Mouse (Mus musculus) embryo, embryonic 9.5 days (tissue): Measurements from ENCODE around the gene Dync2li1.

ENCODE experiments used
- DNase-seq: peaks from one replicate; pipeline ENCODE4 v3.0.0-alpha.2; 2017; ENCODE audit errors: extremely low spot score

The Dync2li1 gene

DNA sequence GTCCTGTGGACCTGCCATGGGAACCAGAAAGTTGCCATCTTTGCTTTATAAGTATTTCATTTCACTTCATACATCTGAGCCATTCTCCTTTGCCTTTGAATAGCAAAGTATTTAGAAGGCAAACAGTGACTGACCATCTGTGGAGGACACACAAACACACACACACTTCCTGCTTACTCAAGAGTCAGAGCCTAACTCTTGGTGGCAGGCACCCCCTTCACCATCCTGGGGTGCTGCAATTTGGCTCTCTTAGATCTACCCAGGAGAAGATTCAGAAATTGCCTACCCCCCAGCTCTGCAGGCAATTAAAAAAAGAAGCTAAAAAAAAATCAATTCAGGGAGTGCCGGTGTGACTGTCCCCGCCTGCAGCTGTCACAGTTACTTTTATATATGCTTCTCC lies 20.2 kb downstream of the Dync2li1 start:
- no peak for DNase-seq

DNA sequence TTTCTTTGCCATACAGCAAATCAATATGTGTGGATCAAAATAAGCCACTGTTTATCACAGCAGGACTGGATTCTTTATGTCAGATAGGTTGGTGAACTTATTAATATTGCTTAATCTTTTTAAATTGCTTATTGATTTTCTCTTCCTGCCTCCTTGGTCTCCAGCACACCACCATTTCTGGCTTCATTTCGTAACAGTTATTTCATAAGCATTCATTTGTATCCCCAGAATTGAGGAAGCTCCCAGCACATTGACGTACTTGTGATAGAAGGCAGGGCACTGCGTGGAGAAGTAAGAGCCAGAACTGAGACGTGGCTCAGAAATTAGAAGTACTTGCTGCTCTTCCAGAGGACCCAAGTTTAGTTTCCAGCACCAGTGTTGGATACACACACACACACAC lies 21.3 kb downstream of the Dync2li1 start:
- no peak for DNase-seq

DNA sequence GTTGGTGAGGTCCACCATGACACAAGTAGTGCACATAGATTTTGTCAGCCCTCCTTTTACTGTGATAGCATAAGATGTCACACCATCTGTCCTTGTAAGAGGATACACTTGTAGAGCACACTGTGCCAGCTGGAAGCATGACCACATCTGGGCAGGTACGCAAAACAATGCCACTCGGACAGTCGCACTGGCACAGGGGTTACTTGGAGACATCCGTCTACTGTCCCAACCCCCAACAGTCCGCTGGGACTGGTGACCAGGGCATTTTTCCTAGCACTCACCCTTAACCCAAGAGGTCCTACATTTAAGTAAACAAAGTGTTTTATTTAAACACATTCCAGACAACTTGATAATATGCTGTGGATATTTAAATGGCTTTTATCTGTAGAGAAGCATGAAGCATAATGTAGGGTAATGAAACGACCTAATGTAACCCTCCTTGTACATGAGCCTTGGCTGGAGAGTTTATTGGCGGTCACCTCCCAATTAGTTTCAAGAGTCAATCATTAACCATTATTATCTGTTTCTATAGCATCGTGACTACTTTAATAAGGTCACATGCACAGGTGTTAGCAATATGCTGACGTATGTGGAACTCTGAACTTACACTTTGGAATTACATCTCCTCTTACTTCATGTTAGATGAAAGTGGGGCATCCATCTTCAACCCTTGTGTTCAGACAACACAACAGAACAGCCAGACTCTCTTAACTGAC lies 24.2 kb downstream of the Dync2li1 start:
- DNase-seq = no peak

DNA sequence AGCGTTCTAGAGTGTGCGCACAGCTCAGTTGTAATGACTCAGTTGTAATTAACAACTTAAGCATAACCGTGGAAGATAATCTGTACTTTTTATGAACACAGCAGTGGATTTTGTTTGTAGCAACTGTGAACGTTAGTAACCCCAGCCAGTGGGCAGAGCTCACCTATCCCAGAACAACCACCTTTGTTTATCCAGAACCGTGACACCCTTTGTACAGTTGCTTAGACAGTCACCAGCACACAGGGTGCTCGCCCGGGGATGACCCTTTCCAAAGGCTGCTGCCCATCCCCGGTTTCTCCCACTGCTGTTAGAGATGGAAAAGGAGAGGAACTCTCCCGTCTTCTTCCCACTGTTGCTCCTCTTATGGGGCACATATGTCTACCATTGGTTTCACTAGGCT lies 27.2 kb downstream of the Dync2li1 start:
- no peak for DNase-seq

DNA sequence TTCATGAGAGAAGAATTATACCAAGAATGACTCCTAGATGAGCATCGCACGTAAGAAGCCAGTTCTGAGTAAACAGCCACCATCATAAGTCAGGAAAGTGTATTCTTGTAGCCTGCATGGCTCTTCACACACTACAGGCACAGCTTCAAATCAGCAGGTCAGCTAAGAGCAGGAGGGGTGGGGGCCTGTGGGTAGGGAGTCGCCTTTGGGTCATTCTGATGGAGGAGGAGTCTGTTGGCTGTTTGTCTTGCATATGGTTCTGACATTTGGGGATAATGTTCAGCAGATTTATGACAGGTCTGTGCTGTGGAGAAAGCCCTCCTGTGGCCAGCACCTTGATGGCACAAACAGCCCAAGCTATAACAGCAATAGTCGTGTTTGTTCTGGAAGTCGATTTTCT lies 29.9 kb downstream of the Dync2li1 start:
- DNase-seq = no peak

DNA sequence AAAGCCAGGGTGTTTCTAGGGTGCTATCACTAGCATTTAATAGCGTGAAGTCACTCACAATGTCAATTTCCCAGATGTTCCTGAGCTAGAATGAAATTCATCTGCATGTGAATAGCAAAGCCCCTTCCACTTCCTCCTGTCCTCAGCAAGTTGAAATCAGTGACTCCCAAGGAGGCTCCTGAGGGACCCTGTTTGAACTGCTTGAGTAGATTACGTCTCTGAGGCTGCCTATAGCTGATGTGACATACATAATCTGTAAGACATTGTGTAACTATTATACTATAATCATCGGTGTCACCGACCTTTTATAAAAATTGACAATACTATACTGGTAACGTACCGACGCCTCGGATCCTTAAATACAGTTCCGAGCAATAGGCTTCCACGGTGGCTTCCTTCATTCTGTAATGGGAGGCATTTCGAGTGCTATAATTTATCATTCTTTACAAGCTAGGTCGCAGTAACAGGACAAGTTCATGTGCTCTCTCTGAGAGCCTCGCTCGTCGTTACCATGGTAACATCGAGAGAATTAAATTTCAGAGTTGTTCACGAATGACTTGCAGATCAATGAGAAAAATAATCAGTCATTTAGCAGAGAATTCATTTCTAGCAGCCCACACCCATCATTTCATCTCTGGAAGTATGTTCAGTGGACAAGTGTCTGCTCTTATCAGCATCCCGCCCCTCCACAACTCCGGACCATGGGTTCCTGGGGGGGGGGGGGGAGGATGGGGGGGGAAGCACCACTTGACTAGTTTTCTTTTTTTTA lies 30.5 kb downstream of the Dync2li1 start:
- no peak for DNase-seq

DNA sequence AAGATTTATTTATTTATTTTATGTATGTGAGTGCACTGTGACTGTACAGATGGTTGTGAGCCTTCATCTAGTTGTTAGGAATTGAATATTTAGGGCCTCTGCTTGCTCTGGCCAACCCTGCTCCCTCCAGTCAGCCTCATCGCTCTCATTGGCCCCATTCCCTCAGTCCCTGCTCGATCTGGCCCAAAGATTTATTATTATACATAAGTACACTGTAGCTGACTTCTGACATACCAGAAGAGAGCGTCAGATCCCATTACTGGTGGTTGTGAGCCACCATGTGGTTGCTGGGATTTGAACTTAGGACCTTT lies 31.1 kb downstream of the Dync2li1 start:
- DNase-seq = no peak

DNA sequence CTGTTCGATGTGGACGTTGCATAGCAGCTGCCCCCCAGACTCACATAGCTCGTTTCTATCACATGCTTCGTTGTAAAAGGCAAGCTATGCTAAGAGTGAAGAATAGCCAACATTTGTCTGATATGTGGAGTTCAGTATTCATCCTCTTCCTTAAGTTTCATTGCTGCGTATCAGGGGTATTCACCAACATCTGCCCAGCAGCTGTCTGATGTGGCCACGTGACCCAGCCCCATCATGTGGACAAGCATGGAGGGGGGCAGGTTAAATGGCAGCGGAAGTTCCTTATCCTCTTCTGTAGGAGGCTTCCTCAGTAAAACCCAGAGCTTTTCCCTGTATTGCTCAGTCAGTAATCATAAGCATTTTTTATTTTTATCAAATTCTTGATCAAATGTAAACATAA lies 31.5 kb downstream of the Dync2li1 start:
- DNase-seq = no peak

DNA sequence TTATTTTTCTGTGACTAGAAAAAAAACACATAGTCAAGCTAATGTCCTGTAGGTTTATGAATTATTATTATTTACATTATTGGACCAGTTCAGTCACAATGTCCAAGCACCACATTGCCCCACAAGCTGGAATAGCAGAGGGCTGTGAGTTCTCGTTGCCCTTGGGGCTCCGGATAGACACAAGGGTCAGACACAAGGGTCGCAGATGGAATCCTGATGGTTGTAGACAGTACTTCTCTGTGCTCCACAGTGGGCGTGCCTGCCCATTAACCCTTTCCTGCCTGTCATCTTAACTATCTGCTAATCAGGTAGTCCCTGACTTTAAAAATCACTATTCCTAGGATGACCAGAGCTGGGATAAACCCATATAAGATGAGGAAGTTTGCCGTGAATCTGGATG lies 31.9 kb downstream of the Dync2li1 start:
- peak; percentile 54 for DNase-seq

DNA sequence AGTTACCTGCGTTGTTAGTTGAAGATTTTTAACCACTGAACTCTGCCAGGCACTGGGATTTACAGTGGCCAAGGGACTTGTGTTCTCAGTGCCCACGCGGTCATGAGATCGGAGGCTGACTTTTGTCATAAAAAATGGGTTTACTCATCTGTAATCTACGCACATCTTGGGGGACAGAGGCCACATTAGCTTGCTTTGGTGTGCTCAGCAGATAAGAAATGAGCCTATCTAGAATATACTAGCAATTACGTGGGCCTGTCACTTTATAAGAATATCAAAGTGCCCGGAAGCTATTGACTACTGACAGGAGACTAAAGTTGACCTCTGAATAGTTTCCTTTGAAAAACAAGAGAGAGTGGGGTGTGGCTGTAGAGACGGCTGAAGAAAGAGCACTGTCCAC lies 32.7 kb downstream of the Dync2li1 start:
- no peak for DNase-seq

DNA sequence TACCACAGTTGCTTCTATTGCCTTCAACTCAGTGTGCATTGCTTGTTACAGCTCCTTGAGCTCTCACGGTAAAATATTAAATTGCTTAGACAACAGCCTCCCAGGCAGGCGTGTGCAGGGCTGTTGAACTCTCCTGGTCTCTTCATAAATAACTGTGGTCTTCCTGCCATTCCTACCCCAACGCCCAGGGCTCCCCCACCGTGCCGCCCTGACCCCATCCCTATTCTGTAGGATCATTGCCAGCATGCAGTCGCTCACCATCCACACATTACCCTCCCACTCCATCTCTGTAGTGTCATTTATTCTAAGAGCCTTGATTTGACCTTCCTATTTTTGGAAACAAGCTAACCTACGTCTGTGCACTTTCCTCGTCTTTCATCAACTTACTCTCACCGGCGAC lies 38.8 kb downstream of the Dync2li1 start:
- no peak for DNase-seq

DNA sequence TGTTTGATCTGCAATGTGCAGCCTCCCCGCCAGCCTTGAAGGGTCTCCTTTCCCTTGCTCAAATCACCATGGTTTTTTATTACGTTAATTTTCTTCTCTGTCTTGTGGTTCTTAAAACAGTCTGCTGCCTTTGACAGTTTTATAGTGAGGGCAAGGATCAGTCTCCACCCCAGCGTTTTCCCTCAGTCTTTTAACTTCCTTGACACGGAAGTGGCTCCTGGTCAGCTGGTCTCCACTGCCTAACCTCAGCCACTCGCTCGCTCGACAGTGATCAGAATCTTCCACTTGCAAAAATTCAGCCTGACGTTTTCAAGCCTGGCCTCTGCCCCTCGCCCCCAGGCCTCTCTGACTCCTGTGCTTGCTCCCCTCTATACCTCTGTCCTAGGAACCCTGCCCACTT lies 39.4 kb downstream of the Dync2li1 start:
- peak; percentile 20 for DNase-seq

DNA sequence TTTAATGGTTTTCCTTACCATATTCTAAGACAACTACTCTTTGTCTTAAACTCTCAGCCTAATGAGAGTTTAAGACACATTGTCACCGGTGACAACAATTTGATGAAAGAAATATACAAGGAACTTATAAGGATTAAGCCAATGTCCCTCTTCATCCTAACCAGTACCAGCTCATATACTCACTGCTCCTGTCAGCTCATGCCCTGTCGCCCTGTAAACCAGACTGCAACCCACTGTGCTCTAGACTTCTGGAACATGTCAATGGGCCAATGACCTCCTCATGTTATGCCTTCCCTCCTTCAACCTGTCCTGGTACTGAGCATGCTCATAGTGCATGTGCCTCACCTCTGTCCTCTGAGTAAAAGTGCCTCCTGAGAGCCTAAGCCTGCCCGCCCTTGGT lies 41.6 kb downstream of the Dync2li1 start:
- DNase-seq = no peak

DNA sequence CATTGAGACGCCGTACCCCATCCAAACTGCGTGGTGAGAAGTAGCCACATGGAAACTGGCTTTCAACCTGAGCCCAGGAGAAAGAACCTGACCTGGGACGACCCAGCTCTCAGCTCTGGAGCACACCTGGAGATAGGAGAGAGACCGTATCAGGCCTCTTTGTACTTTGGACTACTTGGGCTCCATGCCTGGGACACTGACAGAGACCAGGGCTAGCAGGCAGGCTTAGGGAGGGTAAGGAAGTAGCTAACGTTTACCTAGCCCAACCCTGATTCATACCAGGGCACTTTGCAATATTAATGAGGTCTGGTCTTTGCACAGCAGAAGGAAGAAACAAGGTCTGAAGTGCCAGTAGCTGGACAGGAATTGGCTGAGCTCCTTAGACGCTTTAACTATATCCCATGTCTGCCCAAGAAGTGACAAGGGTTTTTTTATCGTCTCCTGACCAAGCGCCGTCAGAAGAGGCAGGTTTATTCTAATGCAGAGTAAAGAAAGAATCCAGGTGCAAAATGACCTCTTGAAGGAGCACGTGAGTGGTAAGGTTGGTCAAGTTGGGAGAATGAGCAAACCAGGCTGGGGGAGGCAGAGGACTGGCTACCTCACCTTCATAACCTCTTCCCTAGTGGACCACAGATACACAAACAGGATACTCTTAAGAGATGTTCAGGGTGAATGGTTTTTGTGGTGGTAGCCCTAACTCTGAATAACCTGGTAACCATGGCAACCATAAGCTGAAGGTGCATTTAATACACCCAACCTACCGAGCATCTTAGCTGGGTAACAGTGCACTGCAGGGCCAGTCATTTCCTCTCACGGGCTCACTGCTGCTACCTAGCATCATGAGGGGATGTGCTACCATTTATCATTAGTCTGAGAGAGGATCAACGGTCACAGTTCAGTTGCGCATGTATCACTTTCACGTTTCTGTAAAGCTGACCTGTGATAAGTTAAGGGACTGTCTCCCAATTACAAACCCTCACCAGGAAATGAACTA lies 46.4 kb downstream of the Dync2li1 start:
- no peak for DNase-seq

DNA sequence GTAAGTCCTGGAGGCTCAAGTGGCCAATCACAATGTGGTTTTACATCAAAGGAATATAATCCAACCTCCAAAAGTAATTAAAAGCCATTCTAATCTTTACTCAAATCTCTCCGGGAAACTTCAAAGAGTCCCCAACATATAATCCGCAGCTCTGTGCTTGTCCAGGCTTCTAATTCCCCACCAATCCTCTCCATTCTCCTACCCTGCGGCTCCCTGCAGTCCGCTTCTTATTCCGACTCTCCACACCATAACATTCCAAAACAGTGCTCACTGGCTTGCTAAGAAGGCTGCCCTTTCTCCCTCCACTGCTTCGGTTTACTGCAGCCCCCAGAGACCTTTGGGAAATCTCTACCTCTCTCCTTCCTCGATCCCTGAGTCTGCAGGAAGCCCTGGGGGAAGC lies 47.8 kb downstream of the Dync2li1 start:
- DNase-seq = no peak

DNA sequence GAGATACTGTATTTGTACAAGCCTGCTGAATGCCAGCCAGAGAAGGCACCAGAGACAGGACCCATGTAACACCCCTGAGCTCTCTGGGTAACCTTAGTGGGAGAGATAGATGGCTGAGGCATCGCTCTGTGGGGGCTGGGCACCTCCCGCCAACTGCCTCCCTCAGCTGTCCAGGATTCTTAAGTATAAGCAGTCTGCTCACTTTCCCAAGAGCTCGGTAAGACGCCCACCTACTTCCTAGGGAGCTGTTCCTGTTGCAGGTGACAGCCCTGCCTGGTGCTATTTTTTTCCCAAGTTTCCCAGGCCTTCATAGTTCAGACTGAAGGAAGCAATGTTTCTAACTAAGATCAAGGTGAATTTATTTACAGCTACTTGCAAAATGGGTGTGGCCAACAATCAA lies 48.9 kb downstream of the Dync2li1 start:
- no peak for DNase-seq

DNA sequence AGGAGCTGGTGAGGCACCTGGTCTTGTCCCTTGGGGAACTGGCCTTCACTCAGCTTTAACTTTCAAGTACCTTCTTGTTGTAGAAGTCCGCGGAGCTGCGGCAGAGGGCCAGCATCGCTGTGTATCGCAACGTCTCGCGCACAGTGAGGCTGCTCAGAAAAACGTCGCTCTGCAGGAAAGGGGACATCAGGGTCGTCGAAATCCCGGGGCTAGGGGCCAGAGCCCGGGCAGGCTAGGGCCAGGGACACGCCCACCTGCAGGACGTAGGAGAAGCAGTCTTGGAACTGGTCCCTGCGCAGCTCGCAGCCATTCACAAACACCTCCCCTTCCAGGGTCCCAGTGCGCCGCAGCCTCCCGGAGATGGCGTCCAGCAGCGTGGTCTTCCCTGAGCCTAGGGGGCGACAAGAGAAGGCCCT lies 49.7 kb downstream of the Dync2li1 start, which contains the start of gene Abcg8:
Gene Abcg8, plus strand, starts transcription at position 352 of the 416 bp plus-strand sequence.
- peak; percentile 70 for DNase-seq

DNA sequence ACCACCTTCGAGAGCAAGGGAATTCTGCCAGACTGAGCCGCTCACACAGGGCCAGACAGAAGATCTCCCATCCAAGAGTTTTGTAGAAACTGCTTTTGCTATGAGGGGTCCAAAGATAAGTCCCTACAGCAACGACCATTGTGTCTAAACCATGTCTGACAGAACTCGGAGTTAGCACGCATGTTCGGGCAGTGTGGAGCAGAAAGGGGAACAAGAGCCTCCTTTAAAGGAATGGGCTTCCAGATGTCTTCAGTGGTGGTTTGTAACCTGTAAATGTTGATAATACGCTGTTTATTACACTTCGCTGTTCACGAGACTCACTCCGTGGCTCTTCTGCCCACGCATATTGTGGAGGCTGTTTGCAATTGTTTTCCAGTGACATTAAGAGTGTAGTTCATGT lies 51.3 kb downstream of the Dync2li1 start:
- no peak for DNase-seq

DNA sequence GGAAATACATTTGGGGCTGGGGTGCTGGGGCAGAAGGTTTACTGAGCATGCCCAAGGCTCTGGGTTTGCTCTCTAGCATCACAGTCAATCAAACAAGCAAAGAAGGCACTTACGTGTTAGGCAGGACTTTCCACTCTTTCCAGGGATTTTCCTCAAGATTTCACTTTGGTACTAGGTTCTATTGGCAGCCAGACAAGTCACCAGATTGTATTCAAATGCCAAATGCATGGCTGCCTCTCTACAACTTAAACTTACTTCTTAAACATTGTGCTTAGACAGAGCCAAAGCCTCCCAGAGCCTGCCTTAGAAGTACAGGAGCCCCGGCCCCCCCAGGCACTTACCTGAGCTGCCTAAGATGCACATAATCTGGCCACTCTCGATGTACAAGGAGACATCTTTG lies 55.4 kb downstream of the Dync2li1 start:
- DNase-seq = no peak

DNA sequence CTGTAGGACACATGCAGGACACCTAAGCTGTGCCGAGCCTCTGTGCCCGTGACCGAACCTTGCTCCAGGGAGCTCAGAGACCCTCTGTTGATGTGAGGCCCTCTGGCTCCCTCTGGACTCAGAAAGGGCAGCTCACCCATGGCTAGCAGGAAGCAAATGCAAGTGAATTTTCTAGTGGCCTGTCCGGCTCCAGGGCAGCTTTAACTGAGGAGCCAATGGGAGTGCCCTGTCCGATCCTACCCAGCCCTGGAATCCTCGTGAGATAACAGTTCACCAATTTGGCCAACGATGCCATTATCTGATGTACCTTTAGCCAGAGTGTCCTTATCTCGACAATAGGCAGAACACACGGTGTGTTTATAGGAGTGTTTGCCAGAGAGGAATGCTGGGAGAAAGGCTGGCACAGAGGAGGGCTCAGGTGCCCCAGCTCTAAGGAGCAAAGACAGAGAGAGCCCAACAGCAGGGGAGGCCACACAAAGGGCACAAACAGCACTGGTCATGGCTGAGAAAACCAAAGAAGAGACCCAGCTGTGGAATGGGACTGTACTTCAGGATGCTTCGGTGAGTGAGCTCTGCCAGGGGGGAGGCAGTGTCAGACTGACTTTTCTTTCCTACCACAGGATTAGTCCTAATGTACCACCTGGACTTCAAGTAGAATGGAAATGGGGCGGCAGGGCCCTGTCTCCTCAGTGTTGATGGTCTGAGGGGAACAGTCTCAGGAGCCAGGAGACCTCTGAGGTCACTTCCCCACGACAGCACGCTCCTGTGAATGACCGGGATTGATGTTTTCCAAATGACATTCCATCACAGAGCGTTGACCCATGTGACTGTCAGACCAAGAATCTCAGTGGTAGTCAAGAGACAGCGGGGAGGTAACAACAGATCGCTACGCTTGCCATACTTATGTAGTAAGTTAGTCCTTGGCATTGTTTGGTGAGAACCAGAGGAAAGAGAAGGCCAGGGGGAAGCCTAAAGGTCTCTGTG lies 56.7 kb downstream of the Dync2li1 start, which contains the start of gene Abcg5:
Gene Abcg5, minus strand, starts transcription at position 278 of the 984 bp plus-strand sequence.
- DNase-seq = no peak

DNA sequence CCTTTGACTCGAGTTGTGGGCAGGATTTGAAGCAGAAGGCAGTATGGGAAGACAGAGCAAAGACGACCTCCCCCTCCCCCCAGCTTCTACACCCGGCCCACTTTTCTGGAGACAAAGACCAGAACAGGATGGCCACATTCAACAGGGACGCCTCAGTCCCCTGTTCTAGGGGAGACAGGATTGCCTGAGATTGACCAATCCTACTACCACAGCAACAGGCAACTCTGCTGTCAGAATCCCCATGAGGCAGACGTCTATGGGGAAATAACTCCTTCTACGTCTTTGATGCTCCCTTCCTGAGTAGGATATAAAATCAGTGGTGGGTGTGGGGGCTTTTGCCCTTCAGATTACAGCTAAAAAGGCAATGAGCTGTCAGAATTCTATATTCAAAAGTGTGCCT lies 58.0 kb downstream of the Dync2li1 start:
- no peak for DNase-seq
